Mouse (Mus musculus): ENCODE data around the gene Pmfbp1. TPM values are rescaled to one million over a fixed set of nuclear protein-coding genes. Genes with fewer than 3 reads are reported as not detected.
"Not testable (repeated sequence)": the region's sequence is repeated elsewhere in the genome, so short reads cannot be mapped to it uniquely, and the experiment has no call there.

The Pmfbp1 gene
- polyA plus RNA-seq (2012; fragmentation: generic; extraction: Trizol), result not detected

GRCm38 (mm10) chr8:109493727-109494126, at the start of gene Pmfbp1:
Gene Pmfbp1 (plus strand): TSS chr8:109494027.
- Histone ChIP-seq H3K4me3 (no peak within 1 kb of the TSS), H3K27me3 (ENCODE audit: control insufficient read depth, insufficient read depth, insufficient read length) (no peaks in the 10 kb centered on the region), H3ac (ENCODE audit: control insufficient read depth, insufficient read length) (no peak within 1 kb of the TSS), H3K79me2 (ENCODE audit: control insufficient read depth, insufficient read depth) (no peaks in the 10 kb centered on the region), H3K36me3 (ENCODE audit: control insufficient read depth, insufficient read depth) (no peaks in the 10 kb centered on the region), H3K4me2 (ENCODE audit: low read depth) (no peak within 1 kb of the TSS)
- TF ChIP-seq TCF3 (IDR thresholded peaks at IDR 0.05; ENCODE audit: insufficient read length, low read depth) (no peak), SRF (IDR thresholded peaks at IDR 0.05; ENCODE audit: control insufficient read depth, insufficient read length, low read depth) (no peak), REST (IDR thresholded peaks at IDR 0.05; ENCODE audit: insufficient read depth, insufficient read length) (no peak), MYOD1 (IDR thresholded peaks at IDR 0.05; ENCODE audit: control insufficient read depth in 1 of 3, insufficient read length in 2 of 3, low read depth in 2 of 3) (no peak), E2F4 (IDR thresholded peaks at IDR 0.05; ENCODE audit: insufficient read depth) (no peak), CEBPB (IDR thresholded peaks at IDR 0.05; ENCODE audit: insufficient read depth, poor library complexity, severe bottlenecking) (no peak), USF1 (IDR thresholded peaks at IDR 0.05; ENCODE audit: low read depth) (no peak), POLR2A (IDR thresholded peaks at IDR 0.05; ENCODE audit: insufficient read length, low read depth) (no peak), MYOG (IDR thresholded peaks at IDR 0.05; ENCODE audit: control insufficient read depth in 1 of 3, insufficient read depth in 1 of 3, insufficient read length in 2 of 3, low read depth in 2 of 3) (no peak), TCF12 (IDR thresholded peaks at IDR 0.05; ENCODE audit: insufficient read depth, poor library complexity, severe bottlenecking) (no peak)

- not testable (repeated sequence) for H3K79me2 ChIP-seq (ENCODE audit: control insufficient read depth, insufficient read depth); H3K27me3 ChIP-seq (ENCODE audit: control insufficient read depth, insufficient read depth, insufficient read length); H3K4me2 ChIP-seq (ENCODE audit: low read depth); H3ac ChIP-seq (ENCODE audit: control insufficient read depth, insufficient read length); H3K4me3 ChIP-seq; H3K36me3 ChIP-seq (ENCODE audit: control insufficient read depth, insufficient read depth)
These were observed 46.9 kb upstream of the Pmfbp1 start for GRCm38 (mm10) chr8:109446896-109447295.

DNA sequence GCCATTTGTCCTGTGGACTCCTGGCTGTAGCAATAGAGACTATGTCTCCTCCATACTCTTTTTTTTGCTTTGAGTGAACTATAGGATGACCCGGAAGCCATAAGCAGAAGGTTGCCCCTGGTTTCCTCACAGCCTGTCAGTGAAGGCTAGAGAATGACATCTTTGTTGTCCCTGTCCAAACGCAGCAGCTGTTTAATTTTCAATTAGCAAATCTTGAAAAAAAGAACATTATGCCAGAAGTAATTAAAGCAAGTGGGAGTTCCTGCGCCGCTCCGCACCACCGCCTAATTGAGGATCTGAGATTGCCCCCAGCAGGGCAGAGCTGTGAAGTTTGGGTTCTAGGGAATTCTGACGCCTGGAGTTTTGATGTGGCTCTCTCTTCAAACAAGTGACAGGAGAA, 42.8 kb upstream of the Pmfbp1 start:
- no peak overlapping the region for H3K4me3 ChIP-seq
- no peak overlapping the region for H3K4me2 ChIP-seq (ENCODE audit: low read depth)
- H3K79me2 ChIP-seq (ENCODE audit: control insufficient read depth, insufficient read depth), result no peaks in the 10 kb centered on the region
- no peak overlapping the region for H3ac ChIP-seq (ENCODE audit: control insufficient read depth, insufficient read length)
- no peaks in the 10 kb centered on the region for H3K36me3 ChIP-seq (ENCODE audit: control insufficient read depth, insufficient read depth)
- H3K27me3 ChIP-seq (ENCODE audit: control insufficient read depth, insufficient read depth, insufficient read length), result no peaks in the 10 kb centered on the region
- TF ChIP-seq TCF12 (IDR thresholded peaks at IDR 0.05; ENCODE audit: insufficient read depth, poor library complexity, severe bottlenecking) (no peak), POLR2A (IDR thresholded peaks at IDR 0.05; ENCODE audit: insufficient read length, low read depth) (no peak), POLR2AphosphoS2 (IDR thresholded peaks at IDR 0.05; ENCODE audit: insufficient read length, low read depth) (no peak), MYOD1 (IDR thresholded peaks at IDR 0.05; ENCODE audit: control insufficient read depth in 1 of 3, insufficient read length in 2 of 3, low read depth in 2 of 3) (no peak), E2F4 (IDR thresholded peaks at IDR 0.05; ENCODE audit: insufficient read depth) (no peak), MYOG (IDR thresholded peaks at IDR 0.05; ENCODE audit: control insufficient read depth in 1 of 3, insufficient read depth in 1 of 3, insufficient read length in 2 of 3, low read depth in 2 of 3) (no peak), CEBPB (IDR thresholded peaks at IDR 0.05; ENCODE audit: insufficient read depth, poor library complexity, severe bottlenecking) (no peak), SRF (IDR thresholded peaks at IDR 0.05; ENCODE audit: control insufficient read depth, insufficient read length, low read depth) (no peak), MAX (IDR thresholded peaks at IDR 0.05; ENCODE audit: low read depth) (no peak), TCF3 (IDR thresholded peaks at IDR 0.05; ENCODE audit: insufficient read length, low read depth) (no peak), USF1 (IDR thresholded peaks at IDR 0.05; ENCODE audit: low read depth) (no peak), REST (IDR thresholded peaks at IDR 0.05; ENCODE audit: insufficient read depth, insufficient read length) (no peak)

- TF ChIP-seq TCF3 (IDR thresholded peaks at IDR 0.05; ENCODE audit: insufficient read length, low read depth) (no peak), TCF12 (IDR thresholded peaks at IDR 0.05; ENCODE audit: insufficient read depth, poor library complexity, severe bottlenecking) (no peak), SRF (IDR thresholded peaks at IDR 0.05; ENCODE audit: control insufficient read depth, insufficient read length, low read depth) (no peak), REST (IDR thresholded peaks at IDR 0.05; ENCODE audit: insufficient read depth, insufficient read length) (no peak), E2F4 (IDR thresholded peaks at IDR 0.05; ENCODE audit: insufficient read depth) (no peak), POLR2AphosphoS2 (IDR thresholded peaks at IDR 0.05; ENCODE audit: insufficient read length, low read depth) (no peak), MYOD1 (IDR thresholded peaks at IDR 0.05; ENCODE audit: control insufficient read depth in 1 of 3, insufficient read length in 2 of 3, low read depth in 2 of 3) (no peak), POLR2A (IDR thresholded peaks at IDR 0.05; ENCODE audit: insufficient read length, low read depth) (no peak), MAX (IDR thresholded peaks at IDR 0.05; ENCODE audit: low read depth) (no peak)
- H3K79me2 ChIP-seq (ENCODE audit: control insufficient read depth, insufficient read depth), result no peaks in the 10 kb centered on the region
- H3K4me3 ChIP-seq, result no peak overlapping the region
- no peak overlapping the region for H3ac ChIP-seq (ENCODE audit: control insufficient read depth, insufficient read length)
- H3K27me3 ChIP-seq (ENCODE audit: control insufficient read depth, insufficient read depth, insufficient read length), result peaks cover 5% of the 10 kb centered on the region
- H3K4me2 ChIP-seq (ENCODE audit: low read depth), result no peak overlapping the region
- no peaks in the 10 kb centered on the region for H3K36me3 ChIP-seq (ENCODE audit: control insufficient read depth, insufficient read depth)
These were observed 38.7 kb upstream of the Pmfbp1 start for GRCm38 (mm10) chr8:109455113-109455512.

GRCm38 (mm10) chr8:109457387-109457786, 36.4 kb upstream of the Pmfbp1 start:
- no peak overlapping the region for H3K4me2 ChIP-seq (ENCODE audit: low read depth)
- no peaks in the 10 kb centered on the region for H3K36me3 ChIP-seq (ENCODE audit: control insufficient read depth, insufficient read depth)
- H3K4me3 ChIP-seq, result no peak overlapping the region
- peaks cover 5% of the 10 kb centered on the region for H3K27me3 ChIP-seq (ENCODE audit: control insufficient read depth, insufficient read depth, insufficient read length)
- no peaks in the 10 kb centered on the region for H3K79me2 ChIP-seq (ENCODE audit: control insufficient read depth, insufficient read depth)
- no peak overlapping the region for H3ac ChIP-seq (ENCODE audit: control insufficient read depth, insufficient read length)
- TF ChIP-seq TCF12 (IDR thresholded peaks at IDR 0.05; ENCODE audit: insufficient read depth, poor library complexity, severe bottlenecking), result no peak
- no peak for TF ChIP-seq POLR2AphosphoS2 (IDR thresholded peaks at IDR 0.05; ENCODE audit: insufficient read length, low read depth)
- no peak for TF ChIP-seq MYOD1 (IDR thresholded peaks at IDR 0.05; ENCODE audit: control insufficient read depth in 1 of 3, insufficient read length in 2 of 3, low read depth in 2 of 3)
- no peak for TF ChIP-seq E2F4 (IDR thresholded peaks at IDR 0.05; ENCODE audit: insufficient read depth)
- no peak for TF ChIP-seq MYOG (IDR thresholded peaks at IDR 0.05; ENCODE audit: control insufficient read depth in 1 of 3, insufficient read depth in 1 of 3, insufficient read length in 2 of 3, low read depth in 2 of 3)
- TF ChIP-seq POLR2A (IDR thresholded peaks at IDR 0.05; ENCODE audit: insufficient read length, low read depth), result no peak
- no peak for TF ChIP-seq TCF3 (IDR thresholded peaks at IDR 0.05; ENCODE audit: insufficient read length, low read depth)
- TF ChIP-seq CEBPB (IDR thresholded peaks at IDR 0.05; ENCODE audit: insufficient read depth, poor library complexity, severe bottlenecking), result no peak
- TF ChIP-seq USF1 (IDR thresholded peaks at IDR 0.05; ENCODE audit: low read depth), result no peak
- TF ChIP-seq SRF (IDR thresholded peaks at IDR 0.05; ENCODE audit: control insufficient read depth, insufficient read length, low read depth), result no peak
- TF ChIP-seq MAX (IDR thresholded peaks at IDR 0.05; ENCODE audit: low read depth), result no peak
- no peak for TF ChIP-seq REST (IDR thresholded peaks at IDR 0.05; ENCODE audit: insufficient read depth, insufficient read length)

Measured in myocyte (in vitro differentiated cells).